Mouse (Mus musculus) neutrophil, adult 5-6 weeks (primary cell): ENCODE data around the gene Itgb4. TPM values are rescaled to one million over a fixed set of nuclear protein-coding genes. Genes with fewer than 3 reads are reported as not detected.

Source experiments
- ATAC-seq: fragments of 151-379, 151-347 bp; 2 replicates; pipeline ENCODE4 v1.8.0; 2017; ENCODE audit warnings: mild to moderate bottlenecking, moderate TSS enrichment; ENCODE audit not compliant: insufficient number of reproducible peaks, poor library complexity, low FRiP score, severe bottlenecking; ENCODE audit errors: extremely low read depth
- total RNA-seq: library from RNA; stranded (forward); fragments of 200-1000 nt; gene quantifications from 2 replicates; pipeline ENCODE4 v1.2.3, GENCODE M21; 2017

Gene Itgb4
- total RNA-seq, 1 experiment from 2014 or later = 0.23 TPM

DNA sequence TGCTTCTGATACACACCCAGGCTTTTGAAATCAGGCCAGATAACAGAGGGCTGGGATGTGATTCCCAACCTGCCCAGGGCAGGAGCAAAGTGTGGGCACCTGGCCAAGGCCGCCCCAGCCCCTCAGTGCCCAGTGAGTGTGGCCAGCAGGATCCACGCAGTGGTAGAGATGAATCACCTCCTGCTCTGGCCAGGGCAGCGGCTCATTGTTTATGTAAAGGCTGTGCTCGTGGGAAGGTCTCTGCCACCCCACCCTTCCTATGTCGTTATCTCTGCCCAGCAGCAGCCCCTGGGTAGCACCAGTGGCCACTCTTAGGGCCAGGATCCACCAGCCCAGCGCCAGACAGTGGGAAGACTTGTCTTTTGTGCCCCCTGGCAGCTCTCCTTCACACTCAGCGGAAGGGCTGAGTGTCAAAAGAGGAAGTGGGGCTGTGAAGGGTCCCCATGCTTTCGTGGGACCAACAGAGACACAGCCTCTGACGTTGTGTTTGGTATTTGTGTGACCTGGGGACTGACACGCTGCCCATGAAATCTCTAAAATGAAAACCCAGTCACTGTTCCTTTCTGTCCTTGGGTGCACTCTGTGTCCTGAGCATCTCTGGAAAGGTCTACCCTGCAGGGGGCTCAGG lies 9.4 kb upstream of the Itgb4 start:
- no peak for ATAC-seq

GRCm38 (mm10) chr11:115968731-115969405 lies 5.6 kb upstream of the Itgb4 start:
- no peak for ATAC-seq

DNA sequence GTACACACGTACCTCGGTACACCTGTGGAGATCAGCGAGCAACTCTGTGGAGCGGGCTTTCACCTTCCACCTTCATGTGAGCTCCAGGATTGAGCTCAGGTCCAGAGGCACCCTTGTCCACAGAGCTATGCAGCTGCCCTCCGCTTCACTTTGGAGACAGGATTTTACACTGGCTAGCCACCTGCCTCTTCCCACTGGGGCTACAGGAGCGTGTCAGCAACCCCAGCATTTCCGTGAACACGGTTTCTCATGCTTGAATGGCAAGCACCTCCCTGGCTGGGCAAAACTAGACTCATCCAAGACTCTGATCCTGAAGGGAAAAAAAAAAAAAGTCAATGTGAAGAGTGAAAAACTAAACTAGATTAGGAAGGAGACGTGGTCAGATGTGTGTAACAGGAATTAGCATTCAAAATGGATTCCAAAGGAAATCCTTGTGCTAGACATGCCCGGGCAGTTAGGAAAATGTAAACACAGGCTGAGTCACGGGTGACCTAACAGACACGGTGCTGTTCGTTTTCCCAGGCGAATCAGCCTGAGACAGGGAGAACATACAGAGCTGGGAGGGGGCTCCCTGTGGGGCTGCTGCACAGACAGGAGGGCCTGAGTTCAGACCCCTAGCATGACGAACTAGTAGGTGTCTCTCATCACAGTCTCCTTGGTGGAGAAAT lies 4.4 kb upstream of the Itgb4 start:
- ATAC-seq = no peak

DNA sequence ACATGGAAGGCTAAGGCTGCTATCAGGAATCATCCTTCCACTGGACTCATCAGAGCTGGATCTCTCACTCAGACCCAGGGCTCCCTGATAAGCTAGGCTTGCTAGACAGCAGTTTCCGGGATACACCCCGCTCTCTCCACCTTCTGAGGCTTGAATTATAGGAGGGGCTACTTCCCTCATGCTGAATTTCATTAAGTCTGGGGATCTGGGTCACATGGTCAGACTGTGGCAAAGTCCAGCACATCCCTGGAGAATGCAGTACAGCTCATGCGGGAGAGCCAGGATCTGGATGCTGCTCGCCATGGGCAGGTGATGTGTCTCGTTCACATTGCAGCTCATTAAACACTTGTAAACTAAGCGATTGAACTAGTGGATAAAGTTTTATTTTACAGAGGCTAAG lies 3.5 kb upstream of the Itgb4 start:
- ATAC-seq = no peak

- ATAC-seq = no peak
Observed at GRCm38 (mm10) chr11:115975083-115975420, 543 bp downstream of the Itgb4 start.

DNA sequence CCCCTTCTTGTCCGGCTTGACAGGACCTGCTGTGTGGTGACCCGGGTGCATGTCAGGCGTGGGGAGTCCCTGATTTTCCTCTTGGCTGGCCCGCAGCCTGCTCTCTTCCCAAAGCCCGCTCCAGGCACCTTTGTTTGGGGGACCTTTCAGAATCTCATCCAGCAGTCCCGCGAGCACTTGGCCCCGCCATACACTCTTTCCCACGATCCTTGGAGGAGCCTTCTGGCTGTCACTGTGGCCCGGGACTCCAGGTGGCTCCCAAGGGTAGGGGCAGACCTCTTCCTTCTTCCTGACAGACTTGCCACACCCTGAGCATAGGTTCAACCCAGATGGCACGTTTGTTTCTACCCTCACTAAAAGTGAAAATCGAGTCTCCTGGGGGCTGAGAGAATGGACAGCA lies 1.0 kb downstream of the Itgb4 start:
- ATAC-seq = no peak

- no peak for ATAC-seq
Observed at GRCm38 (mm10) chr11:115982472-115982871, 8.0 kb downstream of the Itgb4 start.

- no peak for ATAC-seq
Observed at GRCm38 (mm10) chr11:115983291-115983690, 8.8 kb downstream of the Itgb4 start.

DNA sequence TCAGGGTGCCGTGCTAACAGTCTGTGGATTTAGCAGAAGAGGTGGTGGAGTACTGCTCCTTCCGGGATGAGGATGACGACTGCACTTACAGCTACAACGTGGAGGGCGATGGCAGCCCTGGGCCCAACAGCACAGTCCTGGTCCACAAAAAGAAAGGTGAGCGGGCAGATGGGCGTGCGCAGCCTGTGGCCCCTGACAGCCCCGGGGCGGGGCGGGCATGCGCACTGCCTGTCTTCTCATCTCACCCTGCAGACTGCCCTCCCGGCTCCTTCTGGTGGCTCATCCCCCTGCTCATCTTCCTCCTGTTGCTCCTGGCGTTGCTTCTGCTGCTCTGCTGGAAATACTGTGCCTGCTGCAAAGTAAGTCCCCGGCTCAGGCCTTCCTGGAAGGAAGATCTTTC lies 15.2 kb downstream of the Itgb4 start:
- no peak for ATAC-seq

GRCm38 (mm10) chr11:115992098-115992497 lies 17.6 kb downstream of the Itgb4 start:
- no peak for ATAC-seq

DNA sequence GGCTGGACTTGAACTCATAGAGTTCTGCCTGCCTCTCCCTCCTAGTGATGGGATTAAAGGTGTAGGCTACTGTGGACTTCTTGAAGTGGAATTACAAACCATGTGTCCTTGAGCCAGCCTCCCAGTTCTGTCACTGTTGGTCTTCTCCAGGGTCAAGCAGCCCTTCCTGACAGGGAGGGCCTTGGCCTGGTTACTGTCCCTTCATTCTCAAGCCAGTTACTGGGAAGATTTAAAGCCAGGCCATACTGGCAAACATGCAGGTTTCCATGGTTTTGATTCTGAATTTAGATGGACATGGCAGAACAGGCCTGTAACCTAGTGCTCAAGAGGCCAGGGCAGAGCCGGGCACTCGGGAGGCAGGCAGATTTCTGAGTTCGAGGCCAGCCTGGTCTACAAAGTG lies 20.7 kb downstream of the Itgb4 start:
- no peak for ATAC-seq

GRCm38 (mm10) chr11:115997047-115997446 lies 22.5 kb downstream of the Itgb4 start:
- no peak for ATAC-seq

- ATAC-seq = no peak
Observed at GRCm38 (mm10) chr11:115997662-115998061, 23.2 kb downstream of the Itgb4 start.

DNA sequence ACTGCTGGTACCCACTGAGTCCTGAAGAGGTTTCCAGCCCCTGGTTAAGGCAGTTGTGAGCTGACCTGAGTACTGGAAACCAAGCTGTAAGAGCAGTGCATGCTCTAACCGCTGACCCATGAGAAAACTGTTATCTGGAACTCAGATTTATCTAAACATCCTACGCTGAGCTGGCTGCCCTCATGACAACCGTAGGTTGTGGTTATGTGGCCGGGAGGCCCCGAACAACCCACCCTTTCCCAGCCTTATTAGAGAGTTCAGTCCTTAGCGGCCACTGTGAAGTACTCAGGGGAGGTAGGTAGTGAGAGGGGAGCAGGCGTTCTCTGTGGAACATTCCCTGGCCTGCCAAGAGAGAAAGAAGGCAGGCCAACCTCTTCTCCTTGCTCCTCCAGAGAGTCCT lies 24.5 kb downstream of the Itgb4 start:
- ATAC-seq = no peak

DNA sequence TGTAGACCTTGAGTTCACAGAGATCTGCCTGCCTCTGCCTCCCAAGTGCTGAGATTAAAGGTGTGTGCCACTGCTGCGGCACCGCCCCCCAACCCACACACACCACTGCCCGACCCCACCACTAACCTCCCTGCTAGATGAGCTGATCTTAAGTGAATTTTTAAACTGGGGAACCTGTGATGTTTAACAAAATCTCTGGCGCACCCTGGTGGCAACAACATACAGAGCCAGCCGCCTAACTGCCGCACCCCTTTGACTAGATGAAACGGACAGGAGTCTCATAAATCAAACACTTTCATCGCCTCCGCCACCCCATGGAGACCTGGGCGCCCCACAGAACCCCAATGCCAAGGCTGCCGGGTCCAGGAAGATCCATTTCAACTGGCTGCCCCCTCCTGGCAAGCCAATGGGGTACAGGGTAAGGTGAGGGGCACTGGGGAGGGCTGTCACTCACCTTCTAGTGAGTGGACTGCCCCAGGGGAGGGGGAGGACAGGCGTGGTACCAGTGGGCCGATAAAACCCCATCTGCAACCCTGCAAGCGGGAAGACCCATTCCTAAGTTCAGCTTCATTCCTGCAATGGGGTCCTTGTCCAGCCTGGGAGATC lies 25.1 kb downstream of the Itgb4 start:
- ATAC-seq = peak; percentile 65

DNA sequence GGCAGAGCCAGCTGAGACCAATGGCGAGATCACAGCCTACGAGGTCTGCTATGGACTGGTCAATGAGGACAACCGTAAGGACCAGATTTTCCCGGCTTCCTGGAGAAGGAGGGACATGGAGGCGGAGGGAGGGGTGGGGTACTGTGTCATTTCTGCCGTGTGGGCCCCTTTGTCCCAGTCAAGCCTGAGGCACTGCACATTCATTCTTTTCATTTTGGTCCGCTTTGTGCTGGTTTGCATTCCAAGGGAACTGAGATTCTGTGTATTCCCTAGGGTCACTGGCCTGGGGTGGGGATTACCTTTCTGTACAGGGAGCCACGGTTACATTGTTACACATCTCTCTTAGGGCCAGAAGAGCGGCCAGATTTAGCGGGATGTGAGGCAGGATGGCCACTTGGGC lies 26.1 kb downstream of the Itgb4 start:
- no peak for ATAC-seq

DNA sequence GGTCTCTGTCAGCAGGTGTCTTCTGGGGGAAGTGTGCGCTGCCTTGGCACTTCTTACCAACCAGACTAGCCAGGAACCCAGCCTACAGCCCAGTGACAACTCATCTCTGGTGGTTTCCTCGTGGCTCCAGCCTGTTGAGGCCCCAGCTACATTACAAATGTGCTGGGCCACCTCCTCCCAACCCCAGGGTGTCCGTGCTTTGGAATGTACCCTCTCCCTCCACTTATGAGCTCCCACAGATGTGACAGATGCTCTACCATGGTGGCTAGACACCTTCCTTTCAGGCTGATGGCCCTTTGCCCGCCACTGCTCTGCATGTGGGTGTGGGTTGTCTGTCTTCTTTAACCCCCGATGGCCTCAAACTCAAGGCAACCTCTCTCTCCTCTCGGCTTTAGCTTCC lies 27.2 kb downstream of the Itgb4 start:
- ATAC-seq = no peak

- ATAC-seq = no peak
Observed at GRCm38 (mm10) chr11:116002894-116003293, 28.4 kb downstream of the Itgb4 start.

GRCm38 (mm10) chr11:116004186-116004823 lies 29.8 kb downstream of the Itgb4 start:
- no peak for ATAC-seq
